ENCODE assay signal across 17 mouse cellular contexts in the genomic region with DNA sequence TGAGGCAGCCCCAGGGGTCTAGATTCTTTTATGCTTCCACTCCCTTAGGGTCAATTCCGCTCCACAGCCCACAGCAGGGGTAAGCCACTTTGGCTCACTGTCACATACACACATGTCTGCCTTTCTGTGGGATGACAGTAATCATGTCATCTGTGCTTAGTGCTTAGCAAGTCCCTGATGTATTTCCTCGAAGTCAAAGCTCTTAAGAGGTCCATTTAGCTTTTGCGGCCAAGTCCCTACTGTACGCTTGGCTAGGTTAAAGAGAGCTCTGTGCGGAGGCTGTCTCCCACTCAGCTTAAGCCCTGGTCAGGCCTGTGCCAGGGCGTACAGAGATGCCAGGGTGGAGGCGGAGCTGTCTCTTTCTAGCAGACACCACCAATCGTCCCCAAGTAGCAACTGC. TPM values are rescaled to one million over a fixed set of nuclear protein-coding genes. Genes with fewer than 3 reads are reported as not detected.
DNase-seq lines count a peak whose midpoint lies in the region; ATAC-seq and TF ChIP-seq lines count a peak whose summit lies in the region.
"Had no signal": no experiment of that assay in that cellular context is flagged by ENCODE, and none has a peak within 500 bp of the region (broad histone marks: within the 10 kb centered on the region; RNA-seq: fewer than 3 reads in every experiment).

No protein-coding gene starts in this region.

- no peak overlapping the region for H3K4me2 ChIP-seq in forebrain, embryonic 16.5 days (ENCODE audit: low read length)
- no peak overlapping the region for H3K4me2 ChIP-seq in neural tube, embryonic 13.5 days
- H3K4me2 ChIP-seq: intestine, embryonic 15.5 days; liver, embryonic 13.5 days; stomach, embryonic 15.5 days had no signal

- WGBS in forebrain, embryonic 16.5 days: 70% methylated on average over 8 of the region's 8 CpGs
- 61% methylated on average over 8 of the region's 8 CpGs for WGBS in neural tube, embryonic 13.5 days

- no peaks in the 10 kb centered on the region for H3K36me3 ChIP-seq in forebrain, embryonic 16.5 days (ENCODE audit: control insufficient read depth, insufficient read depth)
- 0 out of 2 replicates have a peak, but pooled peaks cover 3% of the 10 kb centered on the region for H3K36me3 ChIP-seq in neural tube, embryonic 13.5 days
- H3K36me3 ChIP-seq: intestine, embryonic 15.5 days; liver, embryonic 13.5 days; stomach, embryonic 15.5 days had no signal

- no peak for DNase-seq in frontal cortex, postnatal 10 days (ENCODE audit: low spot score in 2 of 2)
- DNase-seq in cerebellum, adult 11-12 months: peak; percentile 42
- DNase-seq in layer of hippocampus, adult 9-11 months: no peak
- no peak for DNase-seq in B cell, adult 2 months
- no peak for DNase-seq in layer of hippocampus, adult 2 months (ENCODE audit: low spot score in 2 of 2)
- DNase-seq: kidney, postnatal 25 days; liver, embryonic 13.5 days; lung, postnatal 10 days; thymus, postnatal 36 days had no signal

- no peaks in the 10 kb centered on the region for H3K27me3 ChIP-seq in forebrain, embryonic 16.5 days (replicated peaks; ENCODE audit: control insufficient read depth, insufficient read depth, low read length)
- no peaks in the 10 kb centered on the region for H3K27me3 ChIP-seq in neural tube, embryonic 13.5 days
- H3K27me3 ChIP-seq: intestine, embryonic 15.5 days; liver, embryonic 13.5 days; stomach, embryonic 15.5 days had no signal

- no peaks in the 10 kb centered on the region for H3K9me3 ChIP-seq in forebrain, embryonic 16.5 days (ENCODE audit: control insufficient read depth, low read length)
- no peaks in the 10 kb centered on the region for H3K9me3 ChIP-seq in neural tube, embryonic 13.5 days
- H3K9me3 ChIP-seq: G1E; intestine, embryonic 15.5 days; liver, embryonic 13.5 days; stomach, embryonic 15.5 days had no signal

- peak; percentile 71; the same call in 1 of the 2 replicates for ATAC-seq in frontal cortex, adult (ENCODE audit: low TSS enrichment)
- 0 out of 2 replicates have a peak, but pooled peaks have one; percentile 18 for ATAC-seq in forebrain, embryonic 16.5 days
- ATAC-seq in neural tube, embryonic 13.5 days (ENCODE audit: low read depth): peak; percentile 70
- ATAC-seq: intestine, embryonic 15.5 days had no signal

- TF ChIP-seq CTCF in layer of hippocampus, adult 2 months (conservative IDR thresholded peaks at IDR 0.05): no peak

- no peak overlapping the region for H3K27ac ChIP-seq in forebrain, embryonic 16.5 days (ENCODE audit: low read length)
- peak overlapping the region; percentile 49; the same call in 1 of the 2 replicates for H3K27ac ChIP-seq in neural tube, embryonic 13.5 days (replicated peaks)
- H3K27ac ChIP-seq in layer of hippocampus, adult 2 months: no peak overlapping the region
- H3K27ac ChIP-seq: intestine, embryonic 15.5 days; liver, embryonic 13.5 days; stomach, embryonic 15.5 days had no signal

- no peaks in the 10 kb centered on the region for H3K4me1 ChIP-seq in forebrain, embryonic 16.5 days (replicated peaks; ENCODE audit: control insufficient read depth, insufficient read depth, low read length)
- H3K4me1 ChIP-seq in neural tube, embryonic 13.5 days (replicated peaks): peaks cover 13% of the 10 kb centered on the region

- H3K4me3 ChIP-seq in forebrain, embryonic 16.5 days (replicated peaks; ENCODE audit: low read length): no peak overlapping the region
- no peak overlapping the region for H3K4me3 ChIP-seq in neural tube, embryonic 13.5 days
- H3K4me3 ChIP-seq in layer of hippocampus, adult 2 months: no peak overlapping the region
- H3K4me3 ChIP-seq: intestine, embryonic 15.5 days; liver, embryonic 13.5 days; stomach, embryonic 15.5 days had no signal

- H3K9ac ChIP-seq in forebrain, embryonic 16.5 days (replicated peaks; ENCODE audit: low read depth, low read length): no peak overlapping the region
- no peak overlapping the region for H3K9ac ChIP-seq in neural tube, embryonic 13.5 days
- H3K9ac ChIP-seq: intestine, embryonic 15.5 days; liver, embryonic 13.5 days; stomach, embryonic 15.5 days had no signal

RNA-seq across cellular contexts. Expression of a gene that starts 45.2 kb away (rescaled TPM):
- polyA plus RNA-seq in forebrain, embryonic 16.5 days (2015; fragmentation: Nextera tagmentation; extraction: Ambion mirVana): 0.34 and 1.1 TPM in 2 replicates
- polyA plus RNA-seq in neural tube, embryonic 13.5 days (2015; fragmentation: Nextera tagmentation; extraction: Ambion mirVana): 0.17 and 0.25 TPM in 2 replicates
- 1 to 10 TPM; 4.0 to 4.7 TPM for total RNA-seq in layer of hippocampus, adult 2 months (2021)
- total RNA-seq: granulocyte monocyte progenitor cell, adult 5-6 weeks had no signal
- polyA plus RNA-seq: C2C12, G1E had no signal

Comparison
In these comparisons a context has a peak if more than half of its experiments do, and no peak if none do; other contexts are left out.
1. ATAC-seq: peak in every context shown above with its lines; median percentile 71 in frontal cortex, adult; 70 in neural tube, embryonic 13.5 days; 18 in forebrain, embryonic 16.5 days.